Mouse (Mus musculus): ENCODE measurements around the gene Fst.

Gene Fst

DNA sequence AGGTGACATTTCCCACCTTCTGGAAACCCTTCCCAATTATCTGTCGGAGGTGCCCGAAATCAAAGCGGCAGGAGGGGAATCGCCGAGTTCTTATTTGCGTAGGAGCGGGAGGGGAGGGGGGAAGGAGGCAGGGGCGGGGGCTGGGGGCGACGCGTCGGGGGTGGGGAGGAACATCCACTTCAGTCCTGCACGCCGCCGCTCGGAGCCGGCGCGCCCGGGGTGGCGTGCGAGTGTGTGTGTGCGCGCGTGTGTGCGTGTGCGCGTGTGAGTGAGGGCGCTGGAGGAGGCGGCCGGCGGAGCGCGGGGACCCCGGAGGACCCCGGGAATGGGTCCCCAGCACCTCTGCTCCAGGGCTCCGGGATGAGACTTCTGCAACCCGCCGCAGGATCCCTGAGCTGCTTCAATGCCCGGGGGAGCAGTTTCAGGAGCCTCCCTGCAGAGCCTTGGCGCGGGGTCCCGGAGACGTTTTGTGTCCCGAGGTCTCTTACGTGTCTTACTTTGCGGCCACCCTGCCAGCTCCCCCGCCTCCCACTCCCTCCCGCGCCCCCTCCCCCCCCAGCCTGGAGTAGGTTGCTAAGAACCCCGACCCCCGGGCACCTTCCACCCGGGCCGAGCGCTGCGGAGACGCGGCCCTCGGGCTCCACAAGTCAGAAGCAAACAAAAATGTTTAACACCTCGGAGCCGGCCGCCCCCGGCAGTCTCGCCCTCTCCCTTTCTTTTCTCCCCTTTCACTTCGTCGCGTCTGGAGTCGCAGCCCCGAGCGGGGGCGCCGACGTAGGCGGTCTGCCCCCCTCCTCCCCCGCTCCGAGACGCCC, at the start of gene Fst:
Gene Fst (minus strand): TSS at position 66 of the 815 bp plus-strand sequence.
- DNase-seq (ENCODE audit: low read depth in 1 of 2, low spot score in 2 of 2), result no peak

DNA sequence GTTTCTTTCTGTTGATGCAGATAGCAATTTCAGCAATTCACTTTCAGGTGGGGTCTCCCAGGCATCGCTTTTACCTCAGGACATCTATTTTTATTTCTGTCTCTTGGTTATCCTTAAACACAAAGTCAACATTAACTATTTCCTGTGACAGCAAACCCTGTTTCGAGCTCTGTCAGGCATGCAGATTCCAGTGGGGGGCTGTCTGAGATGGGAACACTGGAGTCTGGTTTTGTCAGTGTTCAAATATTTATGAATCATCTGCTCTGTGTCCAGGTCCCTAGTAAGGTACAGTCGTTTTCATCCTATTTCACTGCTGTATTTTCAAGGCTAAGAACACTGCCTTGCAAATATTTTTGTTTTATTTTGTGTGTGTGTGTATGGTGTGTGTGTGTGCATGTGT, 35.1 kb upstream of the Fst start:
- no peak for DNase-seq (ENCODE audit: low read depth in 1 of 2, low spot score in 2 of 2)

DNA sequence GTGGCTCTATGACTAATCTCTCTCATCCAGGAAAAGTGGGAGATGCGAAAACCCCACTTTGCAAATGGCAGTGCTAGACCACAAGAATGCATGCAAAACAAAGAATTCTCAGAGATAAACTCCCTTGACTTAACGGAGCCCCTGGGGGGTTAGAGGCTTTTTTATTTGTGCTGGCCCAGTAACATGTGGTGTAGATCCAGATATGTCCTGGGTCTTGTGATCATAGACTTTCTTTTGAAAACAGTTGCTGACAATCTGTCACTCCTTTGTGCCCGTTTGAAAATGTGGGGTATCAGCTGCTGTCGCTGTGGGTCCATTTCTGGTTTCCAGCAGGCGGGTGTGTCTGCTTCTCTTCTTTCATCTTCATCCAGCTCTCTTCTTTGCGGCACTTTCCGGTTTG, 29.4 kb upstream of the Fst start:
- DNase-seq (ENCODE audit: low read depth in 1 of 2, low spot score in 2 of 2), result no peak

DNA sequence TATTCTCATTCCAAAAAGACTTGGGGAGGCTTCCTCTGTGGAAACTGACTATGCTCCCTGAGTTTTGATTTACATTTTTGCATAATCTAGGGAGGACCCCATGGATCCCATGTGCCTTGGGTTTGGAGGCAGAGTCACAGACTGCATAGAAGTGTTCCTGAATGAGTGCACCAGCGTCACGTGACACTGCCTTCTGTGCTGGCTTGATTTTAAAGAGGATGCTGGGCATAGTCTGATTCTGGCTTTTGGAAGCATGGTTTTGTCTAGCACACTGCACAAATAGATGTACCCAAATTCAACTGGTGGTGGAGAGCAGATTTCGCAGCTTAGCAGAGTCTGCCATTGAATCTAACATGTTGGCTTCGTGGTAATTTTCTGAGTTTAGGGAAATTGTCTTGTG, 19.6 kb upstream of the Fst start:
- DNase-seq (ENCODE audit: low read depth in 1 of 2, low spot score in 2 of 2), result no peak

DNA sequence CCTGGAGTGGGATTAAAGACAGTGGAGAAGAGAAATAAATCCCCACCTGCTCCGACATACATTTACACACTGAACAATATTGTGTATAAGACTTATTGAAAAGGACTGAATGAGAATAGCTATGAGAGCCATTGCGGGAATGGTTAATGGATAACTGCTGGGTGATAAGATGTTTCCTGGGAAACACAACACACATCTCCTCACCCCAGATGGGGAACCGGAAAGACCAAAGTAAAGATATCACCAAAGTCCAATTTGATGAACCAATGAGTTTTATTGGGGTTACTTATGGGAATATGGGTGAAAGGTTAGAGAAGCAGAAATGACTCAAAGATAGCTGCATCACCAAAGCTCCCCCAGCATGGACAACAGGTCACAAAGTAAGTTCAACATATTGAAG, 11.2 kb upstream of the Fst start:
- no peak for DNase-seq (ENCODE audit: low read depth in 1 of 2, low spot score in 2 of 2)

DNA sequence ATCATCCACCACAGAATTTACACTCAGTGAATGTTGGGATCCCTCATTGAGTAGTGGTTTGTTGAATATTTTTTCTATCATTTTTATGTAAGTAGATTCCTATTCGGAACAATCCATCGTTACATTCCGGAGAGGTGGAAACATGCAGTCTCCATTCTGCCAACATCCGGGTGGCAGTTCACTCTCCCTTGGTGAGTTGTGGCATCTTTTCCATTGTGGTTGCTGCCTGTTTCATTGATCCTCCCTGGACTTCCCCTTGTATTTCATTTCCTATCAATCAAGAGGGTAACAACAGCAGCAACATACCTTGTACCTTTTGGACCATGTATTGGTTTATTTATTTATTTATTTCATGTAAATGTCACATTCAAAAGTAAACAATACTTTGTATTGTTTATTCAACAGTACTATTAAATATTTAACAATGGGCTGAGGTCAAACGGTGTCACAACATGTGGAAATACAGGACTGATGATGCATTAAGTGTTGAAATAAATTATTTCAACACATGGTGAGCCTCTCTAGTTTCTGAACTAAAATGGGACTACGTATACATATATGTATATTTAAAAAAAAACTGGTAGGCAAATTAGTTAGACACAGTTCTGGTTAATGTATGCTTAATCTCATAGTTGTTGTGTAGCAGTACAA, 7.6 kb upstream of the Fst start:
- no peak for DNase-seq (ENCODE audit: low read depth in 1 of 2, low spot score in 2 of 2)

DNA sequence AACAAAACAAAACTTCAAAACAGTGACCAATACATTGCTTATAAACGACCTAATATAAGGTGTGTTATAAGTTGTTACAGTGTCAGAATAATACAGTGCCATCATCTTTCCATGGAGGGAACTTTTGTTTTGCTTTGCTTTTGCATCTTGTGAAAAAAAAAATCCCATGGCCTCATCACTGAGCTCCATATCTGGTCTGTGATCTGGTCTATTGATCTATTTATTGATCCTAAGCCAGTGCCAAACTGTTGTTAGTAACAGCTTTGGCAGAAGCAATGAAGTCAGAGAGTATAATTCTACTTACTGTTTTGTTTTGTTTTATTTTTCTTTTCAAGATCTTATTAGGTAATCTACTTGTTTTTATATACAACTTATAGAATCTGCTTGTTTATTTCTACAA, 6.6 kb upstream of the Fst start:
- no peak for DNase-seq (ENCODE audit: low read depth in 1 of 2, low spot score in 2 of 2)

DNA sequence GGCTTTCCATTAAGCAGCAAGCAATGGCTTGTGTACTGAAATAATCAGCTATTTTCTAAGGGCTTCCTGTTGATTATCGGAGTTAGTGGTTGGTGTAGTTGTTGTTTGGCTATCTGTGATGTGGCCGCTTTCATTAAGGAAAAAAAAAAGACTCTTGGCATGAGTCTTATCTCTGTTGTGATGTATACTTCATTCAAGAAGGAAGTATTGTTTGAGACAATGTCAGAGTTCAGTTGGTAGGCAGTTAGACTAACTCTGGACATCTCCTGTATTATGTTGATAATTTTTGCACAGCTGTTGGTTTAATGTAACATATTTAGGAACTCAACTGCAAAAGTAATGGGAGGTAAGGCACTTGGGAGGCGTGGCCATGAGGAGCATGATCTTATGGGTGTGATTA, 6.1 kb upstream of the Fst start:
- DNase-seq (ENCODE audit: low read depth in 1 of 2, low spot score in 2 of 2), result no peak

DNA sequence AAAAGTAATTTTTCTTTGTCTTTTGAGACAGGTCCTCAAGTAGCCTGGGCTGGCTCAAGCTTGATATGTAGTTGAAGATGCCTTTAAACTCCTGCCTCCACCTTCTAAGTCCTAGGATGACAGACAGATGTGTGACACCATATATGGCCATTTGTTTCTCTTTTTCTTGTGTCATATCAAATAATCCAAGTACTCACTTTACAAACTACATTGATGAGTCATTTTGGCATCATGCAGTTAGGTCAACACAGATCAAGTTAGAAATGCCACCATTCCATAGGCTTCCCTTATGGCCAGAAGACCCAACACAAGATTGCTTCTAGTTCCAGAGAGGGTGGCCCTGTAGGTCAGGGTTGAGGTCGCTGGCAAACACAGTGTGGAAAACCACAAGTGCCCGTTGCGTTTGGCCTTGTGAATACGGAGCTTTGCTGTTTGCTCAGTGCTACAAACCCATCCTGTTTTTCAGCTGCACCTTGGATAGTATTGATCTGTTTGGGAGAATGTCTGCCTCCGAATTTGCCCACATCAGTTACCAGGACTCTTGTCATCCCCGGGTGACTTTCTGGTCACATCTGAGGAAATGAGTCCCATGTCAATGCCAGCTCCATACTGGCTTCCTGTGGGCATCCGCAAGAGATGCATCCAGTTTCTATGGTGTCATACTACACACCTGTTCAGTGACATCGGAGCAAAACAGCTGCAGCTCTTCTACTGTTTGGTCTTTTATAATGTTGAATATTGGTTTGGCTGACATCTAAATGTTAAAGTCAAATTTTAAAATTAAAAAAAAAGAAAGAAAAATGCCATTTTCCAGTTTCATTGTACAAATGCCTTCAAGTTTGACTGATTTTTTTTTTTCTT, 4.0 kb upstream of the Fst start:
- no peak for DNase-seq (ENCODE audit: low read depth in 1 of 2, low spot score in 2 of 2)

DNA sequence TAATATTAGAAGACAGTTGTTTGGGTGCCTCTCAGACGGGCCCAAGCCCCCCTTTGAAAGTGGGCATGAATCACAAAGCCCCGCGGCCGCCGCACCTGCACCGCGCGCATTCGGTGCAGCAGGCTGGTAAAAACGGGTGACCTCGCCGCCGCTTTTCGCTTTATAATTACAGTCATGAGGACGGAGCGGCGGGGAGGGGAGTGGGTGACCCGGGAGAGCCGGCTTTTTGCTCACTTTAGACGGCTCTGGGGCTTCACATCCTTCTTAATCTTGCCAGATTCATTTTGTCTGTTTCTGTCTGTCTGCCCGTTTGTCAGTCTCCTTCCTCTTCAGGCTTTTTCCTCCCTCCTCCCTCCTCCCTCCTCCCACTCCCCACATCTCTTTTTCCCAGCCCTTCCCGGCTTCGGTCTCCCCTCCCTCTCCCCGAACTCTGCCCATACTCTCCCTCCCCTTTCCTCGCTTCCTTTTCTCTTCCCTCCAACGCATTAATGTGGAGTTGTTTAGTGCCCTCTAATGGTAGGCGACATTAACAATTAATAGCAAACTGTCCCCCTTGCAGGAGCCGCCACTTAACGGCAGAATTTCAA, 1.6 kb upstream of the Fst start:
- DNase-seq (ENCODE audit: low read depth in 1 of 2, low spot score in 2 of 2), result no peak

DNA sequence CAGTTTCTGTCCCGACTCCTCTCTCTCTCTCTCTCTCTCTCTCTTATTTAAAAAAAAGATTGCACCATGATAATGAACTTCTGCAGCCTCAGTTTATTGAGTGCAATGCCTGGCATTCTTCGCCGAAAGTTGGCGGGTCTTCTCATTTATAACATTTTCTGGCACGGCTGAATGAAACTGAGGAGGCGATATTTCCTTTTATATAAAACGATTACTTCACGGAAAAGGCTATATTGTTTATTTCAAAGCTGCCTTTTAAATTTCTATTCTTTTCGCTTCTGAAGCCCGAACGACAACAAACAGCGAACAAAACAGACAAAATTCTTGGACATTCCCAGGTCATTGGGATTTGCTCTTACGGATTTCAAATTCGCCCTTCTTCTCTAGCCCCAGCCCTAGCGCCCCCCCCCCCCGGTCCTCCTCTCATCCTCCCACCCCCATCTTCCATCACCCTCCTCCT, 980 bp upstream of the Fst start:
- DNase-seq (ENCODE audit: low read depth in 1 of 2, low spot score in 2 of 2), result no peak

DNA sequence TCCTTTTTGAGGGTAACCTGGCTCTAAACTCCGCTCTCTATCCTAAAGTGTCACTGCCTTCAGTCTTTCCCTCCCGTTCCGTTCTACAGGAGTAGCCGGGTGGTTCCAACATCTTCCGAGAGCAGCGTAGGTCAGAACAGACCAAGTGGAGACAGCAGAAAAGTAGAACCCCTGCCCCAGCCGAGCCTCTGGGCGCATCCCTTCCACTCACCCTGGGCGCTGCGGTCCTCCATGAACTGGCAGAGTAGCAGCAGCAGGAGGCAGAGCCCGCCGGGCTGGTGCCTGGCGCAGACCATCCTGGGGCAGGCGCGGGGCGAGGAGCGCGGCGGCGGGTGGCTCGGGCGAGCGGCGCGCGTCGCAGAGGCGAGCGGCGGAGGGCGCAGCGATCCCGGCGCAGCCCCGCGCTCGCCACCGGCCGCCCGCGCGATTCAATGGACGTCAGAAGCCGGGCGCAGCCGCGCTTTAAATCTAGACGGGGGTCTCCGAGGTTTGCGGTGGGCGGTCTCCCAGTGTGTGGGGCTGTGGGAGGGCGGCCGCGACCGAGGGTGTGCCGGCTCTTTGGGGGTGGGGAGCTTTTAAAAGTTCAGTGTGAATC, 363 bp downstream of the Fst start:
- DNase-seq (ENCODE audit: low read depth in 1 of 2, low spot score in 2 of 2), result no peak

DNA sequence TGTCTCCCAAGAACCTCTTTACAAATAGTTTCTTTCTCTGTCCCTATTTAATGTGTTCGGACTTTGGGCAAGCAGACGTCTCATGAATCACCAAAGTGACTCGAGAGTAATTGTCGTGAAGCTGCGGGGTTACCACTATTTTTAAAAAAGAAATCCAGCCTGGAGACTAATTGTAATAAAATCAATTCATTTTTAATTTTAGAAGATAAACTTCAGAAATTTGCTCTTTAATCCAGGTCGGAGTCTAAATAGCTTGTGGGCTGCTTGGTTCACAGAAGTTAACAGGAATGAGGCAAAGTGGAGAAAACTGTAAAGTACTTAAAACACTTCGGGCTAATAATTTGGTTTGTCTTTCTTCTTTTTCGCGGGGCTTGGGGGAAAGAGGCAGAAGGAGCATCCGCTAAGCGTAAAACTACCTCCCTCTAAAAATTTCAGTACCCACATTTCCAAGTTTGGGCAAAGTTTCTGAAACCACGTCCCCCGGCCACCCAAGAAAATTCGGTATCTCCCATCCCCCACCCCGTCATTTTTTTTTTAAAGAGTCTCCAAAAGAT, 1.1 kb downstream of the Fst start:
- no peak for DNase-seq (ENCODE audit: low read depth in 1 of 2, low spot score in 2 of 2)

DNA sequence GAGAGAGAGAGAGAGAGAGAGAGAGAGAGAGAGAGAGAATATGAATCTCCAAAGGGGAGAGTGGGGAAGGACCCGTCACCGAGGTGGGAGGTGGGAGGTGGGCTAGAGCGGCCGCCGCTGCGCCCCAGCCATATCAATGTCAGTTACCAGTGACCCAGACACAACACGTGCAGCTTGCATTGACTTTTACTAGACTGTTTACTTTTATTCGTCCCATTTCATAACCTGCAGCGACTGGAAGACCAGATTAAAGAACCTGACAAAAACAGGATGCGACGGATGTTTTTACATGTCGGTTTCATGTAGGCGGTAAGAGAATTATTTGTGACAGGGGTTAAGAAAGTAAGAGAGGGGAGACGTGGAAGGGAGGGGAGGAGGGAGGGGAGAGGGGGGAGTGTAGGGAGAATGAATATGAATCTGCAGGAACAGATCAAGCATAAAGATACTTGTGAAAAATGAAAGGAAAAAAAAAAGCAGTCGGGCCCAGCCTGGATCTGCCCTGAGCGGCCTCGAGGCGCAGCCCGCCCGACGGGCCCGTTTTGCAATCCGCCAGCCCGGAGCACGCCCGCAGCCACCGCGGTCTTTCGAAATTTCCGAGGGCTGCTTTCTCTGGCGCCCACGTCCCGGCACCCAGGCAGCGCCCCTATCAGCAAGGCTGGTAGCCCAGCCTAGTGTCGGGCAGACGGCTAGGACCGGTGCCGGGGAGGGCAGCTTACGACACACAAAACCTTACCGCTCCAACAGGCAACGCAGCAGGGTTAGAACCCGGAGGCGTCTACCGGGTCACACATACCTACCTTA, 1.8 kb downstream of the Fst start:
- peak in 1 of 2 experiments; percentile 39 for DNase-seq (ENCODE audit: low read depth in 1 of 2, low spot score in 2 of 2)

DNA sequence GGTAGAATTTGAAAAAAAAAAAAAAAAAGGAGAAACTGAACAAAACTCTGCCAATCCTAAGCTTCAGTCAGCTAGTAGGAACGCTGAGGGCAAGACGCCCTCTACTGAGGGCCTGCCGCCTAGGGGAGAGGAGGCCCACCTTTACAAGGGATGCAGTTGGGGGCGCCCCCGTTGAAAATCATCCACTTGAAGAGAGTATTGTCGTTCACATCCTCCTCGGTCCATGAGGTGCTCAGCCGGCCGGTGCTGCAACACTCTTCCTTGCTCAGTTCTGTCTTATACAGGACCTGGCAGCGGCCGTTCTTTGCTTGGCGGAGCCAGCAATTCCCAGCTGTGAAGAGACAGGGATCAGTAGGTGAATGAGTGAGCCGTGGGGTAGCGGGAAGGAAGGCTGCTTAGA, 2.5 kb downstream of the Fst start:
- no peak for DNase-seq (ENCODE audit: low read depth in 1 of 2, low spot score in 2 of 2)

DNA sequence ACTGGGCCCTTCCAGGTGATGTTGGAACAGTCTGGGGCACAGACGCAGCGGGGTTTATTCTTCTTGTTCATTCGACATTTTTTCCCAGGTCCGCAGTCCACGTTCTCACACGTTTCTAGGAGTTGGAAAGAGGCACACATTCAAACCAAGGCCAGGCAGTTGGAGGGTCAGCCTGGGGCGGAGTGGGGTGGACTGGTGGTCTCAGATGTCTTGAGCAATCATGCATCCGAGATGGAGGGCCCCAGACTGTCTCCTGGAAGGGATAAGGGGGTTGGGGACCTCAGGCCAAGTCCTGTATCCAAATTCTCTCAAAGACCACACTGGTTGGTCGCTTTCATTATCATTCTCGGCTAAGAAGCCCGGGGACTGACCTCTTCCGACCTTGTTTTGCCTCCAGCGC, 3.0 kb downstream of the Fst start:
- DNase-seq (ENCODE audit: low read depth in 1 of 2, low spot score in 2 of 2), result no peak

DNA sequence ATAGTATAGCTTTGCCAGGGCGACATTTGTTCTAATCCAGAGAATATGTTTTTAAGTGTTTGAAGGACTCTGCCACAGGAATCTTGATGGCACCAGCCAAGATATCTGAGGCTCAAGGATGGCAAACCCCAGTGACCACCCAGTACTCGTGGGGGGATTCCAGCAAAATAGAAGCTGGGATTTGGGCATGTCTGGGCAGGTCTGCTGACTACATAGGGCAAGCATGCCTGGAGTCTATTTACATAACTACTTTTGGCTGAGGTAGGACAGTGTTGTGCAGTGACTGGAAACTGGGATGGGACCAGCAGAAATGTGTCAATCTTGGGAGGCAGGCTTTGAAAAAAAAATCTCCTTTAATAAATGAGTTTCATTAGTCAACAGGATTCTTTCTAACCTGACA, 11.5 kb downstream of the Fst start:
- no peak for DNase-seq (ENCODE audit: low read depth in 1 of 2, low spot score in 2 of 2)

DNA sequence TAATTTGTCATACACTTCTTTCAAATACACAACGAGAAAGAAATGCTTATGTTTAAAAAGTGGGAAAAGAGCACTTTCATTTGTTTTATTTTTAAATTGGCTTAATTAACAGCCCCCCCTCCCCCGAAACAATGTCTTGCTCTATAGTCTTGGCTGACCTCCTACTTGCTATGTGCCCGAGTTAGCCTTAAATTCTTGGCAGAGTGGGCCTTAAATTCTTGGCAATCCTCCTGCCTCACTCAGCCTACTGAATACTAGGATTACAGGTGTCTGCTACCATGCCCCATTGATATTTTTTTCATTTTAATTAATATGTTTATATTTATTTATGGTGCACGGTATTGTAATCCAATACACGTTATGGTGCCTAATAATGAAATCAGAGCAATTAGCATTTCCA, 26.3 kb downstream of the Fst start:
- DNase-seq (ENCODE audit: low read depth in 1 of 2, low spot score in 2 of 2), result no peak

DNA sequence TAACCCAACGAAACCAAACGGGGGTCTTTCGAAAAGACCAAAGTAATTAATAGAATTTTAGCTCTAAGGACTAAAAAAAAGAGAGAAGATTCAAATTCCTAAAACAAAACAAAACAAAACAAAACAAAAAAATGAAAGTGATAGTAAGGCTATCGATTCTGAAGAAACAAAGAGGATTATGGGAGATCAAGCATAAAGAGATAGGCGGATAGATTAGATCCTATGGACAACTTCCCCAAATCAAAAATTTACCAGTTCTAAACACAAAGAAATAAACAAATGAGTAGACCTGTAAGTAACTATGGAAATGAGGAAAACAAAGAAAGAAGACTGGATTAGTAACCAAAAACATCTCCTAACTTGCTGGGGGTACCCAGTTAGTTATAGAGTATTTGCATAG, 33.5 kb downstream of the Fst start:
- DNase-seq (ENCODE audit: low read depth in 1 of 2, low spot score in 2 of 2), result no peak

DNA sequence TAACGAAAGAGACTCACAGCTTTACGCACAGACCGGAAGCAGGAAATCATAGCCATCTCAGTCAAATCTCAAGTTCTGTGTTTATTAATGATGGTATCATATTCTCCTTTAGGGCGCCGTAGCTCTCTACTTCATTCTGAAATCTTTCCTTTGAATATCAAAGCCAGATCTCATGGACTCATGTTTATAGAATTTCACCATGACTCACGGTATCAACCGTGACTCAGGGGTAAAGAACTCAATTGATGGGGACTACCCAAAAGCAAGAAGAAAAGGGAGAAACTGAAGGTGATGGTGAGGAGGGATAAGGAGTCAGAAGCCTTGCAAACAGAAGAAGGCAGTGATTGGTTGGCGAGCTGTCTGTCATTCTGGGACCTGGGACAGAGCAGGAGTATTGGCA, 38.5 kb downstream of the Fst start:
- DNase-seq (ENCODE audit: low read depth in 1 of 2, low spot score in 2 of 2), result no peak

All from monocyte, adult 2 months (primary cell).